In genomic region chr4:63441616-63442015, GRCm38 (mm10) we compare ENCODE assay signal across 18 mouse cellular contexts. TPM values are rescaled to one million over a fixed set of nuclear protein-coding genes. Genes with fewer than 3 reads are reported as not detected.
DNase-seq lines count a peak whose midpoint lies in the region; ATAC-seq lines count a peak whose summit lies in the region.
"Had no signal": no experiment of that assay in that cellular context is flagged by ENCODE, and none has a peak within 500 bp of the region (broad histone marks: within the 10 kb centered on the region; RNA-seq: fewer than 3 reads in every experiment).

No protein-coding gene starts in this region.

- no peak for ATAC-seq in frontal cortex, adult (ENCODE audit: low TSS enrichment)
- ATAC-seq: activated CD4-positive, CD25-positive, alpha-beta regulatory T cell, adult 4 months; forebrain, embryonic 14.5 days had no signal

- intact Hi-C loops in heart, postnatal 36 days (cut with DNase I), result no loop called here

- peak; percentile 93 for DNase-seq in heart, adult 11 months
- no peak for DNase-seq in heart, postnatal 4 days
- DNase-seq in R1 (ENCODE audit: low read depth, low spot score), result peak; percentile 27
- DNase-seq in cerebellum, adult 9-10 months, result peak; percentile 67
- DNase-seq in heart, postnatal 36 days, result peak; percentile 29 to 36
- DNase-seq in right cerebral cortex, postnatal 14 days, result no peak
- DNase-seq in lung, postnatal 36 days, result no peak
- DNase-seq: adrenal gland, postnatal 36 days; kidney, adult 2 months; kidney, postnatal 25 days; layer of hippocampus, adult 9-11 months; liver; lung, adult 2 months; lung, postnatal 4 days; thymus, adult 2 months had no signal

RNA-seq across cellular contexts. Expression of gene Akna, which starts 38.5 kb away (rescaled TPM):
- 1 to 10 TPM; 4.8 to 5.3 TPM for total RNA-seq in heart, postnatal 4 days (2021)
- total RNA-seq in heart, postnatal 36 days (2021), result 1 to 10 TPM; 3.6 to 4.0 TPM

RNA-seq across cellular contexts. Expression of gene Whrn, which starts 54.2 kb away (rescaled TPM):
- total RNA-seq in heart, postnatal 4 days (2021), result 1 to 10 TPM; 5.1 to 8.9 TPM
- total RNA-seq in heart, postnatal 36 days (2021), result 10 to 100 TPM; 26.3 to 33.2 TPM

Comparison
In these comparisons a context has a peak if more than half of its experiments do, and no peak if none do; other contexts are left out.
1. DNase-seq: peak in heart, adult 11 months (single experiment), R1 (single experiment), cerebellum, adult 9-10 months (single experiment) and heart, postnatal 36 days (2 of 2); none in heart, postnatal 4 days (single experiment), right cerebral cortex, postnatal 14 days (single experiment) and lung, postnatal 36 days (single experiment).